Mouse (Mus musculus) skeletal muscle tissue, postnatal 0 days (tissue): ENCODE measurements around the gene Ran. TPM values are rescaled to one million over a fixed set of nuclear protein-coding genes. Genes with fewer than 3 reads are reported as not detected.

Experiments used
- polyA plus RNA-seq: library from polyadenylated mRNA; unstranded; fragments of >200 nt; fragmentation: Nextera tagmentation; extraction: Ambion mirVana; gene quantifications from 2 replicates; pipeline ENCODE4 v1.2.1, GENCODE M21; 2015

The Ran gene
- polyA plus RNA-seq = 124 and 167 TPM in 2 replicates

GRCm38 (mm10) chr5:129019497-129020299, at the start of gene Ran:
Gene Ran (plus strand): TSS chr5:129020069.

DNA sequence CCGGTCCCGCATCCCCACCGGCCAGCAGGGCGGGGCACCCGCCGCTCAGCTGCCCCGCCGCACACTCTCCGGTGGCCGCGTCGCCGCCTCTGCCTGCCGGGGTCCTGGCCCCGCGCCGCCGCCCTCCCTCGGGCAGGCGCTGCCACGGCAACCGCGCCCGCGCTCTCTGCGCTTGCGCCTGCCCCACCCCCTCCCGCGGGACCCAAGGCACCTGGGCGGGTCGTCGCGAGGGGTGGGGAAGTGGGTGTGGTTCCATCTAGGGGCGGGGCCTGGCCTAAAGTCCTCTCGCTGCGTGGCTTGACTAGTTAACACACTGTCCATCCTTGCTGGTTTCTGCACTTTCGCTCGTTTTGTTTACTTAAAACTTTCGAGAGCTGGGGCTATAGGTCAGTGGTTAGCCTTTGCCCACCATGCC, 11.4 kb upstream of the Ran start, which contains the start of gene Stx2:
TSS of gene Stx2 (minus strand) at position 163 of the 415 bp plus-strand sequence.

Other genes with a start within 250 kb of the Ran start
- gene Rimbp2, start 66.6 kb upstream of the Ran start, polyA plus RNA-seq = not detected in 2 replicates
- gene Stx2, start 11.5 kb upstream of the Ran start, polyA plus RNA-seq = 14.3 and 18.1 TPM in 2 replicates
- gene Adgrd1, start 76.7 kb downstream of the Ran start, polyA plus RNA-seq = 3.5 and 4.7 TPM in 2 replicates